Mouse (Mus musculus) kidney, postnatal 36 days (tissue): ENCODE data around the gene Rab11b.
"Not testable (repeated sequence)": the region's sequence is repeated elsewhere in the genome, so short reads cannot be mapped to it uniquely, and the experiment has no call there.

Experiments used
- DNase-seq, 2 experiments: peaks; one replicate each; pipeline ENCODE4 v3.0.0; 2021 to 2022; ENCODE audit warnings: mixed read lengths in 2 of 2

The Rab11b gene

GRCm38 (mm10) chr17:33771617-33772016, 11.3 kb upstream of the Rab11b start:
- DNase-seq = no peak

- DNase-seq = no peak
These were observed 6.1 kb upstream of the Rab11b start for GRCm38 (mm10) chr17:33766389-33766788.

GRCm38 (mm10) chr17:33759767-33760254, 519 bp downstream of the Rab11b start:
- peak; percentile 98 to 99 for DNase-seq

GRCm38 (mm10) chr17:33757231-33757630, 3.1 kb downstream of the Rab11b start:
- peak; percentile 80 to 83 for DNase-seq

GRCm38 (mm10) chr17:33756108-33756790, 4.1 kb downstream of the Rab11b start:
- peak; percentile 59 to 71 for DNase-seq

GRCm38 (mm10) chr17:33755418-33756107, 4.8 kb downstream of the Rab11b start:
- peak; percentile 56 to 65 for DNase-seq

- DNase-seq = no peak
These were observed 5.7 kb downstream of the Rab11b start for GRCm38 (mm10) chr17:33754656-33755055.

GRCm38 (mm10) chr17:33752297-33752696, 8.0 kb downstream of the Rab11b start:
- no peak for DNase-seq

GRCm38 (mm10) chr17:33751181-33751580, 9.1 kb downstream of the Rab11b start:
- DNase-seq = no peak

- DNase-seq = peak in 1 of 2 experiments; percentile 26
These were observed 10.9 kb downstream of the Rab11b start for GRCm38 (mm10) chr17:33749451-33749850.

GRCm38 (mm10) chr17:33746011-33746410, 14.3 kb downstream of the Rab11b start:
- peak; percentile 51 to 62 for DNase-seq

GRCm38 (mm10) chr17:33744686-33745384, 15.5 kb downstream of the Rab11b start:
- DNase-seq = no peak

- DNase-seq = no peak
These were observed 17.9 kb downstream of the Rab11b start for GRCm38 (mm10) chr17:33742420-33742819.

- DNase-seq = not testable (repeated sequence)
These were observed 26.8 kb downstream of the Rab11b start for GRCm38 (mm10) chr17:33733526-33733925.

- not testable (repeated sequence) for DNase-seq
These were observed 27.7 kb downstream of the Rab11b start for GRCm38 (mm10) chr17:33732556-33733083.

- DNase-seq = peak; percentile 26 to 29
These were observed 31.1 kb downstream of the Rab11b start for GRCm38 (mm10) chr17:33729215-33729614.

- DNase-seq = no peak
These were observed 31.9 kb downstream of the Rab11b start for GRCm38 (mm10) chr17:33728396-33728795.

- DNase-seq = no peak
These were observed 40.5 kb downstream of the Rab11b start for GRCm38 (mm10) chr17:33719736-33720378.

GRCm38 (mm10) chr17:33718944-33719725, 41.2 kb downstream of the Rab11b start:
- DNase-seq = no peak

- DNase-seq = peak; percentile 99
These were observed 41.9 kb downstream of the Rab11b start, which contains the start of gene March2 for GRCm38 (mm10) chr17:33718384-33718881. TSS of gene March2 (minus strand) at chr17:33718670.

GRCm38 (mm10) chr17:33717982-33718381, 42.3 kb downstream of the Rab11b start:
- peak; percentile 11 to 36 for DNase-seq
